Mouse (Mus musculus) neural tube, embryonic 11.5 days (tissue): ENCODE results near the gene Spata20. TPM values are rescaled to one million over a fixed set of nuclear protein-coding genes. Genes with fewer than 3 reads are reported as not detected.

Experiments
- ATAC-seq: fragments of 200-750 bp; cut with Nextera tagmentation; 2 replicates; pipeline ENCODE4 v1.8.0; 2017; ENCODE audit warnings: moderate number of reproducible peaks, mild to moderate bottlenecking, moderate TSS enrichment, moderate library complexity; ENCODE audit not compliant: insufficient read depth, low FRiP score, low TSS enrichment
- DNase-seq: peaks from one replicate; pipeline ENCODE4 v3.0.0-alpha.2; 2015; ENCODE audit warnings: low spot score
- H3K27ac ChIP-seq: fragments of 300-500 bp; sonication (generic); 2 replicates; pipeline ENCODE4 v1.5.1; 2014; ENCODE audit warnings: low read depth, mild to moderate bottlenecking, low read length
- H3K27me3 ChIP-seq: fragments of 300-500 bp; sonication (generic); 2 replicates; pipeline ENCODE4 v1.6.1; 2014; ENCODE audit warnings: mild to moderate bottlenecking, low read length, mixed read lengths; ENCODE audit not compliant: control insufficient read depth, insufficient read depth
- H3K36me3 ChIP-seq: fragments of 300-500 bp; sonication (generic); 2 replicates; pipeline ENCODE4 v1.6.1; 2014; ENCODE audit warnings: mild to moderate bottlenecking, low read length, moderate library complexity, mixed read lengths; ENCODE audit not compliant: control insufficient read depth, insufficient read depth
- H3K4me1 ChIP-seq: fragments of 300-500 bp; sonication (generic); 2 replicates; pipeline ENCODE4 v1.6.1; 2014; ENCODE audit warnings: low read length, mixed read lengths; ENCODE audit not compliant: control insufficient read depth, insufficient read depth
- H3K4me2 ChIP-seq: fragments of 300-500 bp; sonication (generic); 2 replicates; pipeline ENCODE4 v1.6.1; 2014; ENCODE audit warnings: low read depth, mild to moderate bottlenecking, moderate library complexity
- H3K4me3 ChIP-seq: fragments of 300-500 bp; sonication (generic); 2 replicates; pipeline ENCODE4 v1.5.1; 2014; ENCODE audit warnings: low read depth, low read length
- H3K9ac ChIP-seq: fragments of 300-500 bp; sonication (generic); 2 replicates; pipeline ENCODE4 v1.6.1; 2014; ENCODE audit warnings: mild to moderate bottlenecking, low read length
- H3K9me3 ChIP-seq: fragments of 300-500 bp; sonication (generic); 2 replicates; pipeline ENCODE4 v1.6.1; 2016; ENCODE audit warnings: low read length; ENCODE audit not compliant: control insufficient read depth
- WGBS: fragments of 180-500 bp; shearing (Covaris S2); extraction: QIAGEN DNeasy Blood & Tissue Kit; methylation state at CpG from one replicate; pipeline ENCODE4 v1.1.7; 2014; 5-methylcytosine and 5-hydroxymethylcytosine counted together
- polyA plus RNA-seq: library from polyadenylated mRNA; unstranded; fragments of >200 nt; fragmentation: Nextera tagmentation; extraction: Ambion mirVana; gene quantifications from 2 replicates; pipeline ENCODE4 v1.2.1, GENCODE M21; 2014

Spata20 gene
- polyA plus RNA-seq, 1 experiment from 2014 or later: not detected

DNA sequence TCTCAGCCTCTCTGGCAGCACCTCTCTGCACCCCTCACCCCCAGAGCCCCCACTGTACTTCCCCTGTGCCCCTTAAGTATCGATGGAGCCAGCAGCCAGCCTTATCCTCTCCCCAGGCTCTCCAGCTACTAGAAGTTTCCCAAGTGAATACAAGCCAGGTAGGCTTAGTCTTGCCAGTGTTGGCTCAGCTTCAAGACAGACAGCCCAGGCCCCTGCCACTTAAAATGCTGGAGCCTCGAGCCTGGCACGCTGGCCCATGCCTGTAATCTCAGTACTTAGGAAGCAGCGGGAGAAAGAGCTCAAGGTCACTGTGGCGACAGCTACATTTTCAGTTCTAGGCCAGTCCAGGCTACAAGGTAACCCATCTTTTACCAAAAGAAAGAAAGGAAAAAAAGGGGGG, 36.1 kb downstream of the Spata20 start:
- Histone ChIP-seq H3K9ac (no peak overlapping the region), H3K27ac (no peak overlapping the region), H3K4me1 (peaks cover 3% of the 10 kb centered on the region; the same call in 1 of the 2 replicates), H3K4me3 (no peak overlapping the region), H3K4me2 (no peak overlapping the region), H3K9me3 (no peaks in the 10 kb centered on the region), H3K36me3 (no peaks in the 10 kb centered on the region), H3K27me3 (no peaks in the 10 kb centered on the region)
- ATAC-seq: no peak
- no peak for DNase-seq
- WGBS: 78% methylated on average over 5 of the region's 5 CpGs

DNA sequence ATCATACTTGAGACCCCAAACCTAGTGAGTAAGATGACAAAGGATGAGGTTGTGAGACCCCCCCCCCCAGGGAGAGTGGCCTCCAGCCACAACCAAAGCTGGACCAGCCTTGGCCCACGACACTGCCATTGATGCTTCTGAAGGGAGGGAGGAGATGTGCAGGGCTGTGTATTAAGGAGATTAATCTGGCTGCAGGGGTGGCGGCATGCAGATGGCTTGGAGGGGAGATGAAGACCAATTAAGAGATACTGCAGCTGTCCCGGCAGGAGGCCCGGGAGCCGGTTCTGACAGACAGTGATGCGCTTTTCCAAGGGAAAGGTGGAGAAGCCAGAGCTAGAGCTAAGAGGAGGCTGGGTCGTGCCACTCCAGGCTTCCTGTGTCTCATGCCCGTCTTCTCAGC, 36.7 kb downstream of the Spata20 start:
- H3K4me1 ChIP-seq: peaks cover 3% of the 10 kb centered on the region; the same call in 1 of the 2 replicates
- no peaks in the 10 kb centered on the region for H3K9me3 ChIP-seq
- DNase-seq (no peak), ATAC-seq (no peak)
- 43% methylated on average over 8 of the region's 8 CpGs for WGBS
- no peaks in the 10 kb centered on the region for H3K36me3 ChIP-seq
- H3K4me2 ChIP-seq: no peak overlapping the region
- H3K9ac ChIP-seq: no peak overlapping the region
- H3K4me3 ChIP-seq: no peak overlapping the region
- no peaks in the 10 kb centered on the region for H3K27me3 ChIP-seq
- no peak overlapping the region for H3K27ac ChIP-seq

DNA sequence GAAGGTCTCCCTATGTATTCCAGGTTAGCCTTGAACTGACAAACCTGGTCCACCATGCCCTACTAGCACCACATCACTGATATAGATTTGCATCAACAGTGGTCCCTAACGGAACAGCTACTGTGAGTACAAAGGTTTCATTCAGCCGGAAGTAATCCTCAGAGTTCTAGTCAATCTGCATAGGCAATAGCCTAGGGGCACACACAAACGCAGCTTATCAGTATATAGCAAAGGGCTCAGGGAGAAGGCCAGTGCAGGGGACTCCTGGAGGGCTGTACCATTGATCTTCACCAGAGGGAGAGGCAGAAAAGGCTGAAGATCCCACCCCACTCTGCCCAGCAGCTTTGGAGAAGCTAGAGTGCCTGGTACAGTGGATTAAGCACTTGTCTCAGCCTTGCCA, 39.0 kb downstream of the Spata20 start:
- Histone ChIP-seq H3K4me2 (no peak overlapping the region), H3K9ac (no peak overlapping the region), H3K36me3 (no peaks in the 10 kb centered on the region), H3K4me3 (no peak overlapping the region), H3K27me3 (no peaks in the 10 kb centered on the region), H3K9me3 (no peaks in the 10 kb centered on the region), H3K27ac (no peak overlapping the region), H3K4me1 (peaks cover 7% of the 10 kb centered on the region; the same call in 1 of the 2 replicates)
- DNase-seq (no peak), ATAC-seq (no peak)
- WGBS: 38% methylated on average over 3 of the region's 3 CpGs

DNA sequence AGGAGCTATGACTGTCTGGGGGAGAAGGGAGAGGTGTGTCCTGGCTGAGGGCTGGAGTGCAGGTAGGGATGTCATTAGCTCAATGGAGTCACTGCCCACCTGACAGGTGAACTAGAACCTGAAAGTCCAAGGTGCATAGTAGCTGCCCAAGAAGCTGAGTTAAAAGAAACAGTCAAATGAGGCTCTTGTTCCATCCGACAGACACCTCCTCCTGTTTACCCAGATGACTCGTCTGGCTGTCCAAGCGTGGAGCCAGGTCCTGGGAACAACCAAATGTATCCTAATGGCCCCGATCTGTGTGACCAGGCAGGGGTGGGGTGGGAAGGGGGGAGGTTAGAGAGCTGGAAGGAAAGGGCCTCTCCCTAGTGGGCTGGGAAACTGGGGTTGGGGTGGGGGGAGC, 40.7 kb downstream of the Spata20 start:
- Histone ChIP-seq H3K4me3 (no peak overlapping the region), H3K4me1 (peaks cover 15% of the 10 kb centered on the region), H3K27me3 (no peaks in the 10 kb centered on the region), H3K9ac (no peak overlapping the region), H3K36me3 (no peaks in the 10 kb centered on the region), H3K9me3 (no peaks in the 10 kb centered on the region), H3K27ac (no peak overlapping the region), H3K4me2 (no peak overlapping the region)
- no peak for ATAC-seq
- WGBS: 49% methylated on average over 4 of the region's 4 CpGs
- DNase-seq: no peak

DNA sequence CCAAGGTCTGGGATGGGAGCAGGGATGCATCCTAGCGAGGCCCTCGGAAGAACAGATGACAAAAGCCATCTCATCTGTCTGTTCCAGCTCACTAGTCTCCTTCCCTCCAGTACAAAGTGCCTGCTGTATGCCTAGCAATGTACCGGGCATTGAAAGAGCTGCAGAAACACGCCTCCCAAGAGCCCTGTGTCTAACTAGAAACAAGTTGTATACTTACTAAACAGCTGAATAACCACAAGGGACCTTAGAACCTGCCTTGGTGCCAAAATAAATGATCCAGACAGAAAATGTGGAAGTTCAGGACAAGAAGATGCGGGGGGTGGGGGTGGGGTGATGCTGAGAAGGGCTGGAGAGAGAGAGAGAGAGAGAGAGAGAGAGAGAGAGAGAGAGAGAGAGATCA, 41.1 kb downstream of the Spata20 start:
- 54% methylated on average over 5 of the region's 5 CpGs for WGBS
- ATAC-seq (no peak), DNase-seq (no peak)
- Histone ChIP-seq H3K9ac (no peak overlapping the region), H3K4me1 (peaks cover 15% of the 10 kb centered on the region), H3K4me2 (no peak overlapping the region), H3K4me3 (no peak overlapping the region), H3K27ac (no peak overlapping the region), H3K9me3 (no peaks in the 10 kb centered on the region), H3K36me3 (no peaks in the 10 kb centered on the region; the same call in 1 of the 2 replicates), H3K27me3 (no peaks in the 10 kb centered on the region)

DNA sequence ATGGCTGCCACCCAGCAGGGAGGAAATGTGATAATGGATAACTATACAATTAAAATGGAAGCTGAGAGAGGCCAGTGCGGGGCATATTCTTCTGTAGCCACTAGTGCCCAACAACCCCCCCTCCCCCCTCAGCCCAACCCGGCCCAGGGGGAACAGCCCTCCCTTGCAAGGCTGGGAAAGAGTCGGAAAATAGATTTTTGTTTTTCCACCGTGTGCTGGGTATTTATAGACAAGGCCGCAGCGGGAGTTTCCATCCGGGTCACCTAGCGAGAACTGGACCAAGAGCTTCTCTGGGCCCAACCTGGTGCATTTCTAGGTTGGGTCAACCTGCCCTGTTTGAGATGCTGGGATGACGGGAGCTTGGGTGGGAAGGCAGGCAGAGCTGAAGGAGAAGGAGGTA, 44.2 kb downstream of the Spata20 start:
- DNase-seq (no peak), ATAC-seq (no peak)
- H3K4me2 ChIP-seq: no peak overlapping the region
- no peak overlapping the region; the same call in 1 of the 2 replicates for H3K9ac ChIP-seq
- H3K4me3 ChIP-seq: no peak overlapping the region
- H3K4me1 ChIP-seq: peaks cover 15% of the 10 kb centered on the region
- H3K9me3 ChIP-seq: no peaks in the 10 kb centered on the region
- H3K27me3 ChIP-seq: no peaks in the 10 kb centered on the region
- 0 out of 2 replicates have a peak overlapping the region, but pooled peaks have one; percentile 14 for H3K27ac ChIP-seq
- WGBS: 79% methylated on average over 9 of the region's 9 CpGs
- no peaks in the 10 kb centered on the region; the same call in 1 of the 2 replicates for H3K36me3 ChIP-seq

DNA sequence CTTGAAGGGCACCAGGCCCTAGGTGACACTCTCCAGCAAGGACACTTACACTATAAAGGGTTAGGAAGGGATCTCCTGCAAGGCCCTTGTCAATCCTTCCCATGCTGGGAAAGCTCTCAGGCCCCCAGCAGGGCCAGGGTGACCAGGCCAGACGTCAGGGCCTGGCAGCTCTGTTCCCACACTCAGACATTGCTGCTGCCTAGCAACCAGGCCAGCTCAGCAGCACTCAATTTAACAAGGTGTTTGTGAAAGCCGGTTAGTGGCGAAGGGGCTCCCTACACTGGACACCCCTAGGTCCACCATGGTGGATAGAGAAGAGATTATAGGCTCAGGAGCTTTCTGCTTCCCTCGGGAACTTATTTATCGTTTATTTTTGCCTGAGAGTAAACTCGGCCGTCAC, 44.9 kb downstream of the Spata20 start:
- H3K36me3 ChIP-seq: no peaks in the 10 kb centered on the region; the same call in 1 of the 2 replicates
- no peak overlapping the region for H3K27ac ChIP-seq
- no peak overlapping the region for H3K9ac ChIP-seq
- no peak overlapping the region for H3K4me2 ChIP-seq
- H3K27me3 ChIP-seq: no peaks in the 10 kb centered on the region
- peaks cover 15% of the 10 kb centered on the region for H3K4me1 ChIP-seq
- DNase-seq: no peak
- ATAC-seq: no peak
- WGBS: 46% methylated on average over 7 of the region's 7 CpGs
- no peak overlapping the region for H3K4me3 ChIP-seq
- H3K9me3 ChIP-seq: no peaks in the 10 kb centered on the region

DNA sequence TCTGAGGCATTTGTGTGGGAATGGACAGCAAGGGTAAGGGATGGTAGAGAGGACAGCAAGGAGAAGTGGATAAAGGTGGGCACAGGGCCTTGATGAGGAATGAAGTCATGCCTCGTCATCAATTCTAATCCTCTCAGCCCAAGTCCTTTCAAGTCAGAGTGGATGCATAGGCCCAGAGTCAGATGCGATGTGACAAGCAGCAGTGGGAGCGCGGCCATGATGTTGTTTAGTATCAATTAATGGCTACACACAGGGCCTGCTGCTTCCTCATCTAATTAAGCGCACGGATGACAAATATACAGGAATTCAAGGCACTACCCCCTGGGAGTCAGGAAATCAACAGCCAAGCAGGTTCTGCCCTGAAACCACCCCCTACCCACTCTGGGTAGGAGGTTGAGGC, 45.6 kb downstream of the Spata20 start:
- Histone ChIP-seq H3K4me1 (peaks cover 15% of the 10 kb centered on the region), H3K9me3 (no peaks in the 10 kb centered on the region), H3K27ac (no peak overlapping the region), H3K27me3 (no peaks in the 10 kb centered on the region), H3K9ac (no peak overlapping the region), H3K4me2 (no peak overlapping the region), H3K4me3 (no peak overlapping the region), H3K36me3 (no peaks in the 10 kb centered on the region; the same call in 1 of the 2 replicates)
- 89% methylated on average over 6 of the region's 6 CpGs for WGBS
- ATAC-seq (no peak), DNase-seq (no peak)

DNA sequence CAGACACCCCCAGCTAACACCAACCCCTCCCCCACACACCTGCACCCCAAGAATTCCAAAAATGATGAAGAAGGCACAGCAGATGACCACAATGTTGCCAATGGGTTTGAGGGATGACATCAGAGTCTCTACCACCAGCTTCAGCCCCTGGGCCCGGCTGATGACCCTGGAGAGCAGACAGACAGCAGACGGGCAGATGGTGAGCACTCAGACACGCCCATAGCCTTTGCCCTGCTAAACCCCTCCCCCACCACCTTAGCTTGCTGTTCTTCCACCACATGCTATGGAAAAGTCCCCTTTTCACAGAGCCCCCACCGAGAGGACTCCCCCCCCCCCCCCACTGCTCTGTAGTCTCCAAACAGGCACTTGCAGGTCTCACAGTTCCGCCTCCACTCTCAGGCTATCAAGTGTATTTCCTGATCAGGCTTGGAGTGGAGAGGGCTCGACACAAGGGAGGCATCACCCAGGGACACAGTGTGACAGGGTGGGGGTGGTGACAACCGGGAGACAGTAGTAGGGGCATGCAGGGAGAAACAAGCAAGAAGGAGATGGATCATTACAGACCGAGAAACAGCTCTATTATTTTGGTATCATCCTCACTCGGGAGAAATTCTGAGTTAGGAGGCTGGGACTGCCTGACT, 56.8 kb downstream of the Spata20 start:
- peak; percentile 64 for DNase-seq
- H3K27ac ChIP-seq: peak overlapping the region; percentile 75; the same call in 1 of the 2 replicates
- peaks cover 3% of the 10 kb centered on the region; the same call in 1 of the 2 replicates for H3K27me3 ChIP-seq
- peak; percentile 42; the same call in 1 of the 2 replicates for ATAC-seq
- H3K4me3 ChIP-seq: no peak overlapping the region
- no peaks in the 10 kb centered on the region for H3K9me3 ChIP-seq
- no peak overlapping the region for H3K4me2 ChIP-seq
- H3K4me1 ChIP-seq: peaks cover 25% of the 10 kb centered on the region
- no peak overlapping the region for H3K9ac ChIP-seq
- 17% methylated on average over 9 of the region's 9 CpGs for WGBS
- H3K36me3 ChIP-seq: no peaks in the 10 kb centered on the region
